8 mouse cellular contexts compared by ENCODE assay signal in the genomic region with DNA sequence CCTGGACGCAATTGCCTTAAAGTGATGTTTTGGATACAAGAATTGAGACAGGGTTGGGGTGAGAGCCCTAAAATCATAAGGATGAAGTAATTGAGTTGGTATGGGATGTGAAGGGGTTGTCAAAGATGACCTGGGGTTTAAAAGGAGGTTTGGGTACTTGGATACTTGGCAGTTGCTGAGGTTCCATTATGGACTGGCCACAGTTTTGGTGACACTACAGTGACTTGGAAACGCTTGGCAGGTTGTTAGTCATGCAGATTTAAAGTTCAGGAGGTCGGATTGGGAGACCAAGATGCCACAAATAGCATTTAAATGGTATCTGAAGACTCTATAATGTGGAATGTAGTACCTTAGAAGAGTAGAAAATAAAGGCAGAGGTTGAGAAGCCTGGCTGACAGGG. TPM values are rescaled to one million over a fixed set of nuclear protein-coding genes. Genes with fewer than 3 reads are reported as not detected.
DNase-seq lines count a peak whose midpoint lies in the region; ATAC-seq lines count a peak whose summit lies in the region.

No protein-coding gene starts in this region.

- H3K27me3 ChIP-seq in kidney, embryonic 15.5 days: no peaks in the 10 kb centered on the region
- H3K27me3 ChIP-seq in embryonic facial prominence, embryonic 10.5 days (replicated peaks; ENCODE audit: low read depth, poor library complexity, severe bottlenecking): no peaks in the 10 kb centered on the region
- H3K27me3 ChIP-seq in hindbrain, embryonic 15.5 days: no peaks in the 10 kb centered on the region
- no peaks in the 10 kb centered on the region for H3K27me3 ChIP-seq in midbrain, embryonic 16.5 days (ENCODE audit: control insufficient read depth, insufficient read depth, low read depth, low read length)

- H3K4me2 ChIP-seq in kidney, embryonic 15.5 days: peak overlapping the region; percentile 64
- H3K4me2 ChIP-seq in hindbrain, embryonic 15.5 days: peak overlapping the region; percentile 89
- H3K4me2 ChIP-seq in midbrain, embryonic 16.5 days (ENCODE audit: low read length): peak overlapping the region; percentile 97

- WGBS in kidney, embryonic 15.5 days: 20% methylated on average over 3 of the region's 3 CpGs
- 39% methylated on average over 3 of the region's 3 CpGs for WGBS in embryonic facial prominence, embryonic 10.5 days
- 29% methylated on average over 3 of the region's 3 CpGs for WGBS in hindbrain, embryonic 15.5 days
- WGBS in midbrain, embryonic 16.5 days: 27% methylated on average over 3 of the region's 3 CpGs

- peaks cover 37% of the 10 kb centered on the region for H3K4me1 ChIP-seq in kidney, embryonic 15.5 days
- peaks cover 40% of the 10 kb centered on the region for H3K4me1 ChIP-seq in embryonic facial prominence, embryonic 10.5 days
- H3K4me1 ChIP-seq in hindbrain, embryonic 15.5 days (replicated peaks): peaks cover 35% of the 10 kb centered on the region
- H3K4me1 ChIP-seq in midbrain, embryonic 16.5 days (ENCODE audit: control insufficient read depth, insufficient read depth, low read length): peaks cover 27% of the 10 kb centered on the region

- H3K9ac ChIP-seq in kidney, embryonic 15.5 days: peak overlapping the region; percentile 95
- H3K9ac ChIP-seq in hindbrain, embryonic 15.5 days: peak overlapping the region; percentile 82; the same call in 1 of the 2 replicates
- no peak overlapping the region for H3K9ac ChIP-seq in midbrain, embryonic 16.5 days (ENCODE audit: low read depth, low read length)

- DNase-seq in kidney, adult 8-10 months: no peak
- no peak for DNase-seq in embryonic facial prominence, embryonic 10.5 days (ENCODE audit: low spot score)
- no peak for DNase-seq in adrenal gland, postnatal 10 days
- DNase-seq in left cerebral cortex, postnatal 4 days: no peak

- H3K36me3 ChIP-seq in kidney, embryonic 15.5 days: peaks cover 55% of the 10 kb centered on the region
- peaks cover 55% of the 10 kb centered on the region for H3K36me3 ChIP-seq in embryonic facial prominence, embryonic 10.5 days (replicated peaks)
- H3K36me3 ChIP-seq in hindbrain, embryonic 15.5 days: peaks cover 44% of the 10 kb centered on the region
- H3K36me3 ChIP-seq in midbrain, embryonic 16.5 days (ENCODE audit: control insufficient read depth, insufficient read depth, low read length): peaks cover 18% of the 10 kb centered on the region

- H3K4me3 ChIP-seq in kidney, embryonic 15.5 days (replicated peaks): peak overlapping the region; percentile 89
- peak overlapping the region; percentile 78 for H3K4me3 ChIP-seq in embryonic facial prominence, embryonic 10.5 days
- peak overlapping the region; percentile 73 for H3K4me3 ChIP-seq in hindbrain, embryonic 15.5 days
- peak overlapping the region; percentile 85 for H3K4me3 ChIP-seq in midbrain, embryonic 16.5 days (ENCODE audit: low read depth, low read length)

- H3K27ac ChIP-seq in kidney, embryonic 15.5 days: peak overlapping the region; percentile 95
- peak overlapping the region; percentile 90; the same call in 1 of the 2 replicates for H3K27ac ChIP-seq in embryonic facial prominence, embryonic 10.5 days (replicated peaks)
- no peak overlapping the region for H3K27ac ChIP-seq in hindbrain, embryonic 15.5 days (replicated peaks)
- H3K27ac ChIP-seq in midbrain, embryonic 16.5 days (ENCODE audit: low read length): no peak overlapping the region

- ATAC-seq in kidney, embryonic 15.5 days (replicated peaks; ENCODE audit: low FRiP score): no peak
- ATAC-seq in hindbrain, embryonic 15.5 days (ENCODE audit: low FRiP score, low read depth): no peak
- ATAC-seq in midbrain, embryonic 16.5 days: no peak
- ATAC-seq in megakaryocyte progenitor cell, adult 5-6 weeks (replicated peaks; ENCODE audit: poor library complexity): no peak

- no peaks in the 10 kb centered on the region for H3K9me3 ChIP-seq in kidney, embryonic 15.5 days (replicated peaks)
- no peaks in the 10 kb centered on the region for H3K9me3 ChIP-seq in embryonic facial prominence, embryonic 10.5 days
- H3K9me3 ChIP-seq in hindbrain, embryonic 15.5 days: no peaks in the 10 kb centered on the region
- H3K9me3 ChIP-seq in midbrain, embryonic 16.5 days (replicated peaks; ENCODE audit: control insufficient read depth, low read length, poor library complexity, severe bottlenecking): no peaks in the 10 kb centered on the region

- intact Hi-C loops in left cerebral cortex, postnatal 4 days (cut with DNase I): loop anchor here (10.0 kb wide), 1 partner anchor 183 kb away; the partner anchor contains the start of gene Smpd1

RNA-seq across cellular contexts. Expression of gene Rrp8, which starts 0.5 kb away (rescaled TPM):
- 44.8 and 49.6 TPM in 2 replicates for polyA plus RNA-seq in kidney, embryonic 15.5 days (2015; fragmentation: Nextera tagmentation; extraction: Ambion mirVana)
- 45.3 and 45.4 TPM in 2 replicates for polyA plus RNA-seq in embryonic facial prominence, embryonic 10.5 days (2016; fragmentation: Nextera tagmentation; extraction: Ambion mirVana)
- 24.9 and 26.0 TPM in 2 replicates for polyA plus RNA-seq in hindbrain, embryonic 15.5 days (2015; fragmentation: Nextera tagmentation; extraction: Ambion mirVana)
- 22.4 and 23.4 TPM in 2 replicates for polyA plus RNA-seq in midbrain, embryonic 16.5 days (2015; fragmentation: Nextera tagmentation; extraction: Ambion mirVana)
- total RNA-seq in adrenal gland, postnatal 10 days (2021): 10 to 100 TPM; 15.3 to 17.6 TPM
- 10 to 100 TPM; 11.3 to 13.9 TPM for total RNA-seq in left cerebral cortex, postnatal 4 days (2021)
- 26.4 and 30.4 TPM in 2 replicates for total RNA-seq in megakaryocyte progenitor cell, adult 5-6 weeks (2015)
- 39.8 and 48.9 TPM in 2 replicates for total RNA-seq in megakaryocyte progenitor cell, adult 5-6 weeks (2017)

RNA-seq across cellular contexts. Expression of gene Ilk, which starts 1.3 kb away (rescaled TPM):
- 331 and 360 TPM in 2 replicates for polyA plus RNA-seq in kidney, embryonic 15.5 days (2015; fragmentation: Nextera tagmentation; extraction: Ambion mirVana)
- polyA plus RNA-seq in embryonic facial prominence, embryonic 10.5 days (2016; fragmentation: Nextera tagmentation; extraction: Ambion mirVana): 214 and 219 TPM in 2 replicates
- polyA plus RNA-seq in hindbrain, embryonic 15.5 days (2015; fragmentation: Nextera tagmentation; extraction: Ambion mirVana): 199 and 201 TPM in 2 replicates
- polyA plus RNA-seq in midbrain, embryonic 16.5 days (2015; fragmentation: Nextera tagmentation; extraction: Ambion mirVana): 183 and 192 TPM in 2 replicates
- 100 to 1,000 TPM; 135 to 139 TPM for total RNA-seq in adrenal gland, postnatal 10 days (2021)
- 100 to 1,000 TPM; 113 to 114 TPM for total RNA-seq in left cerebral cortex, postnatal 4 days (2021)
- total RNA-seq in megakaryocyte progenitor cell, adult 5-6 weeks (2015): 149 and 157 TPM in 2 replicates
- total RNA-seq in megakaryocyte progenitor cell, adult 5-6 weeks (2017): 105 and 110 TPM in 2 replicates

RNA-seq across cellular contexts. Expression of gene Taf10, which starts 6.5 kb away (rescaled TPM):
- 127 and 136 TPM in 2 replicates for polyA plus RNA-seq in kidney, embryonic 15.5 days (2015; fragmentation: Nextera tagmentation; extraction: Ambion mirVana)
- polyA plus RNA-seq in embryonic facial prominence, embryonic 10.5 days (2016; fragmentation: Nextera tagmentation; extraction: Ambion mirVana): 154 and 163 TPM in 2 replicates
- 100 and 110 TPM in 2 replicates for polyA plus RNA-seq in hindbrain, embryonic 15.5 days (2015; fragmentation: Nextera tagmentation; extraction: Ambion mirVana)
- 76.5 and 78.4 TPM in 2 replicates for polyA plus RNA-seq in midbrain, embryonic 16.5 days (2015; fragmentation: Nextera tagmentation; extraction: Ambion mirVana)
- total RNA-seq in adrenal gland, postnatal 10 days (2021): 100 to 1,000 TPM; 167 to 172 TPM
- 100 to 1,000 TPM; 109 to 110 TPM for total RNA-seq in left cerebral cortex, postnatal 4 days (2021)
- 301 and 304 TPM in 2 replicates for total RNA-seq in megakaryocyte progenitor cell, adult 5-6 weeks (2015)
- 136 and 141 TPM in 2 replicates for total RNA-seq in megakaryocyte progenitor cell, adult 5-6 weeks (2017)

RNA-seq across cellular contexts. Expression of gene Tpp1, which starts 14.4 kb away (rescaled TPM):
- 92.7 and 94.9 TPM in 2 replicates for polyA plus RNA-seq in kidney, embryonic 15.5 days (2015; fragmentation: Nextera tagmentation; extraction: Ambion mirVana)
- 45.0 and 49.2 TPM in 2 replicates for polyA plus RNA-seq in embryonic facial prominence, embryonic 10.5 days (2016; fragmentation: Nextera tagmentation; extraction: Ambion mirVana)
- polyA plus RNA-seq in hindbrain, embryonic 15.5 days (2015; fragmentation: Nextera tagmentation; extraction: Ambion mirVana): 45.7 and 46.2 TPM in 2 replicates
- 32.1 and 38.6 TPM in 2 replicates for polyA plus RNA-seq in midbrain, embryonic 16.5 days (2015; fragmentation: Nextera tagmentation; extraction: Ambion mirVana)
- total RNA-seq in adrenal gland, postnatal 10 days (2021): 10 to 100 TPM; 65.5 to 68.8 TPM
- total RNA-seq in left cerebral cortex, postnatal 4 days (2021): 10 to 100 TPM; 16.0 to 24.7 TPM
- 64.8 and 73.5 TPM in 2 replicates for total RNA-seq in megakaryocyte progenitor cell, adult 5-6 weeks (2015)
- 14.3 and 22.2 TPM in 2 replicates for total RNA-seq in megakaryocyte progenitor cell, adult 5-6 weeks (2017)

RNA-seq across cellular contexts. Expression of gene Dchs1, which starts 49.8 kb away (rescaled TPM):
- 10.2 and 12.1 TPM in 2 replicates for polyA plus RNA-seq in kidney, embryonic 15.5 days (2015; fragmentation: Nextera tagmentation; extraction: Ambion mirVana)
- polyA plus RNA-seq in embryonic facial prominence, embryonic 10.5 days (2016; fragmentation: Nextera tagmentation; extraction: Ambion mirVana): 13.7 and 14.8 TPM in 2 replicates
- polyA plus RNA-seq in hindbrain, embryonic 15.5 days (2015; fragmentation: Nextera tagmentation; extraction: Ambion mirVana): 14.3 and 14.8 TPM in 2 replicates
- polyA plus RNA-seq in midbrain, embryonic 16.5 days (2015; fragmentation: Nextera tagmentation; extraction: Ambion mirVana): 12.5 and 14.3 TPM in 2 replicates
- total RNA-seq in adrenal gland, postnatal 10 days (2021): 10 to 100 TPM; 11.8 to 17.1 TPM
- 10 to 100 TPM; 84.6 to 90.6 TPM for total RNA-seq in left cerebral cortex, postnatal 4 days (2021)
- total RNA-seq in megakaryocyte progenitor cell, adult 5-6 weeks (2015): 0.07 TPM in 1 of 2 replicates, not detected in the other
- not detected in 2 replicates for total RNA-seq in megakaryocyte progenitor cell, adult 5-6 weeks (2017)

Comparison
In these comparisons a context has a peak if more than half of its experiments do, and no peak if none do; other contexts are left out.
1. H3K27ac ChIP-seq: peak in kidney, embryonic 15.5 days (single experiment) and embryonic facial prominence, embryonic 10.5 days (single experiment); none in hindbrain, embryonic 15.5 days (single experiment) and midbrain, embryonic 16.5 days (single experiment).
2. Peak in every context shown above with its lines, with median percentiles within 50 percentile points of each other: H3K4me2 ChIP-seq and H3K4me3 ChIP-seq.